Mouse (Mus musculus) left cerebral cortex, postnatal 14 days (tissue): ENCODE measurements around the gene Engase. TPM values are rescaled to one million over a fixed set of nuclear protein-coding genes. Genes with fewer than 3 reads are reported as not detected.
A peak's percentile ranks its signal among the peaks of the same experiment; 100 is the strongest.

Experiments
- DNase-seq, 2 experiments: peaks; one replicate each; pipeline ENCODE4 v3.0.0; 2021 to 2022; ENCODE audit warnings: low spot score in 2 of 2, mixed read lengths in 1 of 2
- intact Hi-C: fragments of 180-260 bp; cut with DNase I; formaldehyde crosslinking; loops from one replicate; pipeline ENCODE4 v1.15.1; 2025
- total RNA-seq, 2 experiments: library from RNA; stranded (reverse); gene quantifications; 2 replicates each; pipeline ENCODE4 v1.2.3; 2021

Gene Engase
- total RNA-seq, 2 experiments from 2014 or later, result 13.3 to 13.6 TPM

DNA sequence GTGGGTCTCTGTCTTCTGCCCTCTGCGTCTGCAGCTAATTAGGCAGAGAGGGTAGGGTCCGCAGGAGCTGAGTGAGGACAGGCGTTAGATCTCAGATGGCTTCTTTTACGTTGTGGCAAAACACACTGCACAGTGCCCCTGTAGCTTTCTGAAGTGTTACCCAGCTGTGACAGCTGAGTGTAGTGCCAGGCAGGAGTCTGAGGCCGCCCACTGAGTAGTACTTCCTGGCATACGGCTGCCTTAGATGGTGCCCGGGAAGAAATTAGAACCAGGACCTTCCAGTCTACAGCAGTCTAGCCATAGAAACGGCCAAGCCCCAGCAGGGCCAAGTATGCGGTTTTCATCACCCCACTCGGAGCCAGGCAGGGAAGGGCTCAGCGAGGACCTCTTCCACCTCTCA is 8.7 kb downstream of the Engase start:
- intact Hi-C loops, result no loop called here
- no peak for DNase-seq

DNA sequence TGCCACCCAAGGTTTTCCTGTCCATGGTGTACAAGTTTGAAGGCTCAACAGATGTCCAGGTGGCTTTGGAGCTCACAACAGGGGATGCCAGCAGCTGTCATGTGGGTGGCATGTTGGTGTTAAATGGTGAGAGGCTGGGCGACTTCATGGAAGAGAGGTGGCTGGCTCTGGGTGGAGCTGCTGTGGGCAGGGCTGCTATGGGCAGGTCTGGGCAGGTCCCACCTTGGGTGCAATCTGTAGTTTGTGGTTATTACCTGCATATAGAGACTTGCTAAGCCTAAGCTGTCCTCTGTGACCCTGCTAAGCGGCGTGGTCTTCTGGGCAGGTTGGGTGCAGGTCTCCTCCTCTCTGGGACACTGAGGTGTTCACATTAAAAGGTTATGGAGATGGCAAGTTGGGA is 9.2 kb downstream of the Engase start:
- intact Hi-C loops, result no loop called here
- no peak for DNase-seq

DNA sequence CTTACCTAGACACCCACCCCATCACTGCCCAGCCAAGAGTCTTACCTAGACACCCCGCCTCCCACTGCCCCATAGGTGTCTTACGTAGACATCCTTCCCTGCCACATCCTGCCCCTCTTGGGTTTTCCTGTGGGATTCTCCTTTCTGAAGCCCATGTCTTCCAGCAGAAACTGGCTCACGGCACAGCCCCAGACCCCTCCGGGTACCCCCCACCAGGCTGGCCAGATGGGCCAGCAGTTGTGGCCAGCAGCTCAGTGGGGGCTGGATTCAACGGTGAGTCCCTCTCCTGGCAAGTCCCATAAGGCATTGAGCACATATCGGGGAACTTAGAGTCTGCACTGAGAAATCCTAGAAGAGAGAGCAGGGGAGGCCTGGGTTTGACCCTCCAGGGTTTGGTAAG is 9.7 kb downstream of the Engase start:
- DNase-seq, result no peak
- intact Hi-C loops, result no loop called here

DNA sequence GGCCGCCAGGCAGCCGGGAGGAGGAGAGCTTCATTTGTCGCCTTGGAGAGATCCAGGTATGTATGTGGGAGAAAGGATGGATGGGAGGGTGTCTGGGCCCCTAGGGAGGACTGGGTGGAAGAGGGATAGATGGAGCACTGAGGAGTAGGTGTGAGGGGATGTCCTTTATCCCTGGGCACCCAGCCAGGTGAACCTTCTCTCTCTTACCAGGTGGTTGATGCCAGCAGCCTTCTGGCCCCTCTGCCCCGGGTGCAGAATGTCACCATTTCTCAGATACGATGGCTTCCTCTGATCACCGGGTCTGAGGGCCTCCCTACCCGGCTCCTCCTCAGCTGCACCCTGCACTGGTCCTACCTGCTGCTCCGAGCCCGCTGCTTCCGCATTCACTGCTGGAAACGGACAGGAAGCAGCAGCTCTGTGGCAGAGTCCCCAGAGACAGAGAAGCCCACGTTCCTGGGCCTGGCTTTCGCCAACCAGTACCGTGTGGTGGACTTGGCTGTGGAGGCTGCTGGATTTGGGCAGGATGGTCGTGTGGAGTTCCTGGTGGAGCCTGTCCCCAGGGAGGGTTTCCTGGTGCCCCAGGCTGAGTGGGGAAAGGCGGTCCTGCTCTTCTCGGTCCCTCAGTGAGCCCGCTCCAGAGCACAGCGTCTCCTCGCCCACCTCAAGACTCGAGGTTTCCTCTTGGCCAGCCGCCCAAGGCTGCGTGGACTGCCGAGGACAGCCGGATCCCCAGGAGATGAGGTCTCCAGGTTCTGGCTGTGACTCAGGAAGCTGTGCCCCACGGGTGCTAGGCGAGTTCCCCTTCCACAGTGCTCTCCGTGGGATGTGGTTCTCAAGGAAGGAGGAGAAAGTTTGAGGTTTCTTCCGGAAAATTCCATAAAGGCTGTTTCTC is 10.5 kb downstream of the Engase start:
- intact Hi-C loops, result no loop called here
- DNase-seq, result no peak

DNA sequence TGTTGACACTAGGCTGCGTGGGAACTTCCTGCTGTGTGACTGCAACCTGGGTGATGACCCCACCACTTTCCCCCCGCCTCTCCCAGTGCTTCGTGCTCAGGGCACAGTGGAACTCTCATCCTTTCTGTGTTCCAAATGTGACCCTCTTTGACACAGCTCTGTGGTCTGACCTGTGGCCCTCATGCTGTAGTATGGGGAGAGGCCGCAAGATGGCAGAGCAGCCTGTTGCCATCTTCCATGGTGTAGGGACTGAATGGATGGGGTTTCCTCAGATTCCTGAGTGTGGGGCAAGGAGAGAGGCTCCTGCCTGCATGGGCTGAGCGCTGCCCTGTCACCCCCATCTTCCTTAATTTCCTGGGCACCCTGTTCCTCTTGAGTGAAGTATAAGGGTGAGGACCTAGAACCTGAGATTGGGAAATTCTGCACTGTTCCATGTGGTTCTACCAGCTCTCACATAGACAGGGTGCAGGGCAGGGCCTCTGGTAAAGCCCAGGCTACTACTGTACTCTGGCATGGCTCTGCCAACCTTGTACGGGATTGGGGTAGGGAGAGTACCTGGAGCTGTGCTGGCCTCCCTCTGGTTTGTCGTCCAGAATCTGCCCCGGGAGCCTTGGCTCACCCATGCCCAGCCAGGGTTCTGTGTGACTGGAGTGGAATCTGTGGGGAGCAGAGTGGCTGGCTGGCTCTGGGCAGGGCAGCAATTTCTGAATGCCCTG is 11.7 kb downstream of the Engase start:
- intact Hi-C loops, result no loop called here
- DNase-seq, result no peak

DNA sequence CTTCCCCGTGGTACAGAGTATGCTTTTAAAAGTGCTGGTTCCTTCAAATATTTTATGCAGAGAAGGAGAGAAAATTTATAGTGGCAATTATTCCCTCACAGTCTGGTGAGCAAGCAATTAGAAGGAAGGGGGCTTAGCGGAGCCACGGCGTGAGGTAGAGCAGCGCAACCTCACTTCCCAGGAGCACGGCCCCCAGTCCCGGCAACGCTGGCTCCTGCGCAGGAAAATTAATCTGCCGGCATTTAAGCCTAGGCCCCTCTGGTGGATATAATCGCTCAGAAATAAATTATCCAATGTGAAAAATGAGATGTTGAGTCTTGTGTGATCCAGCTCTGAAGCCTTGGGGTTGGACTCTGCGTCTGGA is 12.3 kb downstream of the Engase start:
- intact Hi-C loops, result no loop called here
- DNase-seq, result no peak

DNA sequence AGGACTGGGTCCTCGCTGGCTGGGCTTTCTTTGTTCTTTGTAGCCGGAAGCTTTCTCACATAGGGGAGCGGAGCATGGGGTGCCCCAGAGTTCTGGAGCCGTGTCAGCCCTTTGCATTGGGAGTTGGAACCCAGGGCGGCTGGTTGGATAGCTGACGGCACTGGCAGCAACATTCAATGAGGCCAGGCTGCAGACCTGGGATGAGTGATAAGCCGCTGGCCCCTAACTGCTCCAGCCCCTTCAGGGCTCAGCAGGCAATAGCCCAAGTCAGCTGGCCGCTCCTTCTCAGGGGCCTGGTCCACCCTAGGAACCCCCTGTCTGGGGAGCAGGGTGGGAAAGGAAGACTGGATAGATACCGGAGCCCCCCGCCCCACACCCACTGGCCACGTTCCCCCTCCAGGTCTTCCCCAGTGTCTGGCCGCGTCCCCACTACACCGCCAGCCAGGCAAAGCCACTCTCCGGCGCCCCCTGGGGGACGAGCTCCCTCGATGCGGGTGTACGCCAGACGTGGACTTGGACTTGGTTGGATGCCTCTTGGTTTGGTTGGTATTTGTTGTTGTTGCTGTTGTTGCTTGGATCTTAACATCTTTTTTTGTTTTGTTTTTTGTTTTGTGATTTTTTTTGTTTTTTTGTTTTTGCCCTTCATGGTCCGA is 14.1 kb downstream of the Engase start:
- intact Hi-C loops, result loop anchor here (2.0 kb wide), 1 partner anchor 44 kb away; no protein-coding TSS in a partner anchor
- peak in 1 of 2 experiments; percentile 72 for DNase-seq

DNA sequence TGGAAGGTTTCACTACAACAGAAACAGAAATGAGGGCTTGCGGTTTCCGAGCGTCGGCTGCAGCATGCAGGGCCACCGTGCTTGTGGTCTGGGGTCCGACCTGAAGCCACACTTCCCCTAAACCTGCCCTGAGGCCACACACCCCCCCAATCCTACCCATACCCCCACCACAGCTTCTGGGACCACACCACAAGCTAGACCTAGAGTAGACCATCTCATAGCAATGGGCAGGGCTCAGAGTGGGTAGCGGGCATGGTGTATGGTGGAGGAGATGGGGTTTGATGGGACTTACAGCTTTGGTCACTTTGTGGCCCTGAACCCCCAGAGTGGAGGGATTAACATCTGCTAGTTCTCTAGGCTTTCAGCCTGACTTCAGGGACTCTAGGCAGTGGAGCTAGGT is 14.6 kb downstream of the Engase start:
- intact Hi-C loops, result loop anchor here (2.0 kb wide), 1 partner anchor 44 kb away; no protein-coding TSS in a partner anchor
- DNase-seq, result no peak

DNA sequence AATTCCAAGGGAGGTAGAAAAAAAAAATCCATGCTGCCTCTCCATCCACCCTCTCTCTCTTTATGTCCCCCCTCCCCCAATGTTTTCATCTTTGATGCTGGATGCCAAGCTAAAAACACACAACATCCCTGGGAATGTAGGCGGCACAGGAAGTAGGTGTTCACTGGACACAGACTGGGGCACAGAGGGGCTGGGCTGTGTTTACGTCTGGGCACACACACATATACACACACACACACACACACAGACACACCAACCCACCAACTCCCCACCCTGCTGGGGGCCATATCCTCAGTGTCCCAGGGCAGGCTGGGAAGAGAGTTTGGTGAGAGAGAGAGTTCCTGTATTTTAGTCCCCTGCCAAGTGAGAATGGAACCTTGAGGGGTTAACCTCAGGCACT is 16.8 kb downstream of the Engase start:
- intact Hi-C loops, result no loop called here
- DNase-seq, result no peak

DNA sequence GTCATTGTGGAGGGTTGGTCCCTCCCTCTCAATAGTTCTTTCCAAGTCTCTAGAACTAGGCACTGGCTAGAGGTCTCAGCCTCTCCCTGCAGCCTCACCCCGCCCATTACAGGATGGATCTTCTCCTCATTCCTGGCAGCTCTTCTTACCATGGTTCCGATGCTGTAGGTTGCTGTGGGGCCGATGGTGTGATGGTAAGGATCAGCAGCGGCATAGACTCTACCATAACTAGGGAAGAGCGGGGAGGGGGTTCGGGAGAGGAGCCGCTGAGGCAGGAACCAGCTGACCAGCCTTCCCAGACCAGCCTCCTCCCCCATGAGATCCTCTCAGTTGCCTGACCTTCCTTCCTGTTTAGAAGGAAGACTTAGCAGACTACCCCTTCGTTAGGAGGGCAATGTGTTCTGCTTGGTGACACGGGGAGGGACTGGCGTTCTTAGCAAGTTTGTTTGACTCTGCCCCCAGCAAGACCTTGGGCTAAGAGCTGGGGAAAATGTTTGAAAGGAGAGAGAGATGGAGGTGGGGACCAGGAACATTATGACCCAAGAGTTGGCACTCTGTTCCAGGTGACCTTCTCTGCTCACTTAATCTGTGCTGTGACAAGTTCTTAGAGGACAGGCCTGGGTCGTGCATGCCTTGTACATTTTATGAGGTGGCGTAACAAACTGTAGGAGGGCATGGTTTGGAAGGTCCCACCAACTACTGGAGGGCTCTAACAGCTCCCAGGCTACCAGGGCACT is 17.5 kb downstream of the Engase start:
- DNase-seq, result no peak
- intact Hi-C loops, result no loop called here

DNA sequence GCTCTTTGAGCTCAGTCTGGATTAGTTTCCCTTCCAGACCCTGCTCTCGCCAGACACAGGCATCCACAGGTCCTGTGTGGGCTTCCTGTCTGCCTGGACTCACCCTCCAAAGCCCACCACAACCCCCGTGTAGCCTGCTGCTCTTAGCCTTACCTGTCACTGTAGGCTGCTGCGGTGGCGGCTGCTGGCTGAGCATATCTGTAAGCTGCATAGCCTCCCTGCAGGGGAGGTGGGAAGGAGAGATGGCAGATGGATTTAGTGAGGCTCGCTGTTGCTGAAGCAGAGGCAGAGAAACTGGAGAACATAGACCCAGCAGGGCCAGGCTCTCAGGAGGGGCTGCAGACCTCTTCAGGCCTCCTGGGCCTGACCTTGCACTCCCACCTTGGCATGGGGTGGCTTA is 18.4 kb downstream of the Engase start:
- peak in 1 of 2 experiments; percentile 43 for DNase-seq
- intact Hi-C loops, result no loop called here

DNA sequence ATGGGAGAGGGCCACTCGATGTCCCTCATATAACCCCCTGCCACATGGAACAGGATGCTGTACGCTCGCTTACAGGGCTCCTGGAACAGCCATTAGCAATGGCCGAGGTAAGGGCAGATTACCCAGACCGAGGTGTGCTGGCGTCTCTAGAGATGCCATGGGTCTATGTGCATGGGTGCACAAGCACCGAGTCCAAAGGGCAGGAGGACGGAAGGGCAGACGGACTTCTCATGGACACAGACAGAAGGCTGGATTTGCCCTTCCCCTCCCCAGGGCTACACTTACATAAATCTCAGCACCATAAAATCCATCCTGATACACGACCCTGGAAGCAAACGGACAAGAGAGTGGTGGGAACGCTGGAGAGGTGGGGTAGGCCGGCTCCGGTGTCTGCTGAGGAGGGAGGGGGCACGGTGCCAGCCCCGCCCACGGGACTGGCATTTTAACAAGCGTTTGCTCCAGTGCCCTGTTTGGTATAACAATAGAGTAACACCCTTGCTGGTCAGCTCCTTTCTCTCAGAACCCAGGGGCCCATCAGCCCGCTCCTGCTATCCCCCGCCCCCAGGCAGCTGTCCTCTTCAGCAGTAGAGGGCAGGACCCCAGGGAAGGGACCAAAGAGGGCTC is 19.5 kb downstream of the Engase start:
- intact Hi-C loops, result no loop called here
- no peak for DNase-seq

DNA sequence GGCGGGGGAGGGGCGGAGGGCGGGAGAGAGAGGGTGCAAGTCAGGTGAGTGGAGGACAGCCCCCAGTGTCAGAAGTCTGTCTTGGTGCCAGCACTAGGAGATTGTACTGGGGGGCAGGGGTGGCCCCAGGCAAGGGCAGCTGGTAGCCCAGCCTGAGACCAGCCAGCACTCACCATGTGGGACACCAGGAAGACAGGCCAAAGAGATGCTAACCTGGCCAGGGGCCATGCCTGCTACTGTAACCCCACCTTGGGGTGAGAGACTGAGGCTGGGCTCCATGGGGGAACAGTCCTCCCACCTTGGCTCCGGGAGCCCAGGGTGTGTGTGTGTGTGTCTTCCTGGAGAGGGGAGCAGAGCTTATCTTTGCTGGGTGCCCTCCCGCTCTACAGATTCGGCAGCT is 26.4 kb downstream of the Engase start:
- intact Hi-C loops, result no loop called here

DNA sequence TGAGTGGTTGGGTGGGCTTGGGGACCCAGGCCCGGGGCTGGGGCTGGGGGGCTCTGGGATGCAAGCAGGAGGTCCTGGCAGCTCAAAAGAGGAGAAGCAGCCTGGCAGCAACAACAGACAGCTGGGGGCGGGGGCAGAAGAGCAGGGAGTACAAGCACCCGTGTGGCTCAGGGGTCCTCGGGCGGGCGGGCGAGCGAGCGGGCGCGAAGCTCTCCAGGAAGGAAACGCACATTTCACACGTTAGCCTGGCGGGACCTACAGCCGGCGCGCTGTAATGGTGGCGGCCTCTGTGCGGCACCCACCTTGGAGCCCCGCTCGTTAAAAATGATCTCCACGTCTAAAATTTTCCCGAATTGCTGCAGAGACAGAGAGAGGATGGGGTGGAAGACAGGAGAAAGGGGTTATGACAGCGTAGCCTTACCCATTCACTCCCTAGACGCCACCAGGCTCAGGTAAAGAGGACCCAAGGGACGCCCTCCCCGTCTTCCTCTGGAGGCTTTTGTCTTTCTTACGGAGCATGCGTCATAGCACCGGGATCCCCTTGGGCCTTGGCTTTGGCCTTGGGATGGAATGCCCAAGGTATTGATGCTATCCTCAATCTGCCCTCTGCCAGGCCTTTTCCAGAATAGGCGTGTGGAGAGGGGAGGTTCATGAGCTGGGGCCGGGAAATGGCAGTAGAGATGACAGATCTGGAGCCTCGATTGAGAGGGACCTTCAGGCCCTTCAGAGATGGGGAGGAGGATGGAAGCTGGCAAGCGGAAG is 27.0 kb downstream of the Engase start:
- DNase-seq, result no peak
- intact Hi-C loops, result no loop called here

More for the DNA sequence above, 26.4 kb downstream of the Engase start:
- no peak for DNase-seq

DNA sequence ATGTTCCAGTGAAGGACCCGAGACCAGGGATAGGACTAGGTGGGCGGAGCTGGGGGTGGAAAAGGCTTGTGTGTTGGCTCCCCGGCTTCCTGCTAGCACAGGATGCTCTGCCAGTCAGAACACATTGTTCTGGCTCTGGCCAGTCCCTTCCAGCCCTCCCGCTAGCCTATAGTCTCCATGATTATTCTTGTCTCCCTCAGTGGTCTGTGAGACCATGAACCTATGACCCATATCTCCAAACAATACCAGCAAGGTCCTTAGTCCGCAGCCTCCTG is 27.5 kb downstream of the Engase start:
- no peak for DNase-seq
- intact Hi-C loops, result no loop called here

DNA sequence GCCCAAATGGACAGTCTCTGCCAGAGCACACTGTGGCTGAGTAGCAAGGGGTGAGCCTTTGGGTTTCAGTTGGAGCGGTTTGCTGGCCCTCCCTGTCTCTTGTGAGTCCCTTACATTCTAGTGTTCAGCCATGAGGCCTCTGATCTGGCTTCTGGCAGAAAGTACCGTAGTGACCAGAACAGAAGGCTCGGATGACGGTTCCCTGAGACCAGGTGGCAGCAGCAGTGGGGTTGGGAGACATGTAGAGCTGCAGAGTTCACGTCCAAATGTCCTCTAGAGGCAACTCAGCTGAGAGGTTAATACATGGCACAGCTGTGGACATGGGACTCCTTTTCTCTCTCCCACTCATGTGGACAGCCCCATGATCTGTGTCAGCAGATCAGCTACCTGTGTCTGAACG is 30.5 kb downstream of the Engase start:
- DNase-seq, result no peak
- intact Hi-C loops, result loop anchor here (5.0 kb wide), 1 partner anchor 235 kb away; no protein-coding TSS in a partner anchor

DNA sequence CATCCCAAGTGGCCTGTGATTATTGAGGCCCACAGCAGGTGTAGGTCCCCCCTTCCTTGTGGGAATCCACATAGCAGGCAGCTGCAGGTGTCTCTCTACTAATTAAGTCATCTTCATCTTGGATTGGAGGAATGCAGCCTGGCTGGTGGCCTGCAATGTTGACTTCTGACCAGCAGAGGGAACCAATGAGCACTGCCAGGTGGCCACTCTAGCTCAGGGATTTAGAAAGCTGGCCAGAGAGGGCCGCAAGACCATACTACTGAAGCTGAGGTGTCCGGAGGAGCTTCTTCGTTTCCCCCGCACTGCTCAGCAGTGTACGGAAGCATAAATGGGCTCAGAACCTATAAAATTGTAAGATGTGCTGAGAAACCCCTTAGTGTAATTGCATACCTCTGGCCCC is 31.3 kb downstream of the Engase start:
- intact Hi-C loops, result loop anchor here (5.0 kb wide), 1 partner anchor 234 kb away; no protein-coding TSS in a partner anchor

DNA sequence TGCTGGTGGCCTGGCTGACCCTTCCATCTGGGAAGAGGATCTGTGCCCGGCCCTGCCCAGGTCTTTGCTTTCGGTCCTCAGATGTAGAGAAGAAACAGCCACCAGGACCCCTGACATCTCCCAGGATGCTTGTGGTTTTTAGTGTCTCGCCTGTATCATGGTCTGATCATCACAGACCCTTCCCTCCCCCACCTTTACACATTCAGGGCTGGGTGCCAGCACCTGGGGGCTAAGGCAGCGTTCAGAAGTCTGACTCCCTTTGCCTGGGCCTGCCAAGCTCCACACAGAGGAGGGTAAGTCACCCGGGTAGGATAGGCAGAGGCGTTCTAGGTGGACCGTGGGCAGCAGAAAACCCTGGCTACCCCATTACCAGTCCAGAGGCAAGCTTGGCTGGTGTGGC is 31.7 kb downstream of the Engase start:
- intact Hi-C loops, result loop anchor here (5.0 kb wide), 1 partner anchor 234 kb away; no protein-coding TSS in a partner anchor
- no peak for DNase-seq

More for the DNA sequence above, 31.3 kb downstream of the Engase start:
- peak; percentile 86 to 87 for DNase-seq
